Mouse (Mus musculus) CH12.LX (cell line): ENCODE data around the gene D11Wsu47e. TPM values are rescaled to one million over a fixed set of nuclear protein-coding genes. Genes with fewer than 3 reads are reported as not detected.

ENCODE experiments used
- DNase-seq: peaks from one replicate; pipeline ENCODE4 v3.0.0-alpha.2; 2013; ENCODE audit errors: extremely low read depth
- H3K27ac ChIP-seq: 2 replicates; pipeline ENCODE4 v1.5.1; 2012; ENCODE audit warnings: low read depth, mild to moderate bottlenecking, control low read depth, moderate library complexity; ENCODE audit not compliant: insufficient read depth
- H3K27me3 ChIP-seq: replicated peaks from 2 replicates; pipeline ENCODE3; 2012; ENCODE audit warnings: inconsistent platforms
- H3K36me3 ChIP-seq, 2 experiments: replicated peaks in 1 of 2; 2 replicates each; pipeline versions ENCODE3 to v1.6.1; 2012; ENCODE audit warnings: inconsistent platforms in 1 of 2, low read length in 1 of 2, mild to moderate bottlenecking in 1 of 2, mixed read lengths in 1 of 2, moderate library complexity in 1 of 2; ENCODE audit not compliant: control insufficient read depth in 1 of 2, insufficient read depth in 1 of 2
- H3K4me1 ChIP-seq, 2 experiments: 2 replicates each; pipeline ENCODE4 v1.6.1; 2012; ENCODE audit warnings: inconsistent platforms in 1 of 2, moderate library complexity in 1 of 2; ENCODE audit not compliant: insufficient read depth in 2 of 2, control insufficient read depth in 1 of 2
- H3K4me2 ChIP-seq: 2 replicates; pipeline ENCODE4 v1.6.1; 2012; ENCODE audit warnings: low read depth, mild to moderate bottlenecking, control low read depth; ENCODE audit not compliant: poor library complexity, insufficient read depth, severe bottlenecking
- H3K4me3 ChIP-seq, 3 experiments: fragments of 150-350 bp in 1 of 3; sonication (generic) in 1 of 3; replicated peaks in 1 of 3; 2 replicates each; pipeline versions ENCODE3 to v1.5.1; 2011 to 2012; ENCODE audit warnings: low read depth in 2 of 3, low read length in 2 of 3, mild to moderate bottlenecking in 2 of 3, moderate library complexity in 2 of 3, control low read depth in 1 of 3, improper control_type of control experiment in 1 of 3, inconsistent platforms in 1 of 3, mixed read lengths in 1 of 3; ENCODE audit not compliant: poor library complexity in 1 of 3
- H3K79me2 ChIP-seq: replicated peaks from 2 replicates; pipeline ENCODE4 v1.6.1; 2012; ENCODE audit warnings: mild to moderate bottlenecking, moderate library complexity; ENCODE audit not compliant: control insufficient read depth, poor library complexity, insufficient read depth, severe bottlenecking; ENCODE audit errors: extremely low read depth
- H3K9ac ChIP-seq: 2 replicates; pipeline ENCODE4 v1.6.1; 2012; ENCODE audit warnings: low read depth, mild to moderate bottlenecking, control low read depth, moderate library complexity; ENCODE audit not compliant: insufficient read depth
- H3K9me3 ChIP-seq: replicated peaks from 2 replicates; pipeline ENCODE3; 2012; ENCODE audit warnings: low read length, inconsistent platforms, mixed read lengths
- BHLHE40 ChIP-seq: IDR thresholded peaks from 2 replicates; pipeline ENCODE4 v1.6.1; 2011; ENCODE audit warnings: mild to moderate bottlenecking, low read depth, low read length, improper control_type of control experiment
- CHD1 ChIP-seq: IDR thresholded peaks from 2 replicates; pipeline ENCODE4 v1.6.1; 2012; ENCODE audit warnings: low read depth, low read length, improper control_type of control experiment, inconsistent platforms
- CHD2 ChIP-seq: IDR thresholded peaks from 2 replicates; pipeline ENCODE4 v1.6.1; 2011; ENCODE audit warnings: low read length, improper control_type of control experiment
- CTCF ChIP-seq, 2 experiments: IDR thresholded peaks in 1 of 2; conservative IDR thresholded peaks in 1 of 2; 2 replicates each; pipeline ENCODE4 v1.5.1; 2011 to 2012; ENCODE audit warnings: low read depth in 2 of 2, low read length in 2 of 2, improper control_type of control experiment in 1 of 2, inconsistent platforms in 1 of 2, mild to moderate bottlenecking in 1 of 2, moderate library complexity in 1 of 2
- E2F4 ChIP-seq: IDR thresholded peaks from 2 replicates; pipeline ENCODE4 v1.6.1; 2011; ENCODE audit warnings: low read depth, low read length, improper control_type of control experiment; ENCODE audit not compliant: insufficient replicate concordance
- ELF1 ChIP-seq: IDR thresholded peaks from 2 replicates; pipeline ENCODE4 v1.6.1; 2014; ENCODE audit warnings: low read depth, mild to moderate bottlenecking, inconsistent platforms, low read length, improper control_type of control experiment
- EP300 ChIP-seq: IDR thresholded peaks from 2 replicates; pipeline ENCODE4 v1.6.1; 2011; ENCODE audit warnings: low read length, improper control_type of control experiment
- ETS1 ChIP-seq: conservative IDR thresholded peaks from 2 replicates; pipeline ENCODE4 v1.6.1; 2012; ENCODE audit warnings: low read depth, mild to moderate bottlenecking, inconsistent platforms, low read length, improper control_type of control experiment, moderate library complexity
- GABPA ChIP-seq: IDR thresholded peaks from 2 replicates; pipeline ENCODE4 v1.6.1; 2012; ENCODE audit warnings: low read depth, low read length, improper control_type of control experiment, inconsistent platforms; ENCODE audit not compliant: insufficient replicate concordance
- HCFC1 ChIP-seq: IDR thresholded peaks from 2 replicates; pipeline ENCODE4 v1.6.1; 2012; ENCODE audit warnings: low read depth, mild to moderate bottlenecking, inconsistent platforms, low read length, improper control_type of control experiment
- IRF4 ChIP-seq: IDR thresholded peaks from 2 replicates; pipeline ENCODE4 v1.6.1; 2014; ENCODE audit warnings: low read depth, mild to moderate bottlenecking, inconsistent platforms, low read length, improper control_type of control experiment
- JUN ChIP-seq: IDR thresholded peaks from 2 replicates; pipeline ENCODE4 v1.6.1; 2011; ENCODE audit warnings: low read depth, mild to moderate bottlenecking, low read length, improper control_type of control experiment, moderate library complexity; ENCODE audit not compliant: insufficient read depth
- JUND ChIP-seq: conservative IDR thresholded peaks from 2 replicates; pipeline ENCODE4 v1.6.1; 2011; ENCODE audit warnings: low read depth, low read length, improper control_type of control experiment
- MAFK ChIP-seq: IDR thresholded peaks from 2 replicates; pipeline ENCODE4 v1.6.1; 2011; ENCODE audit warnings: low read length, improper control_type of control experiment; ENCODE audit not compliant: insufficient replicate concordance
- MEF2A ChIP-seq: IDR thresholded peaks from 2 replicates; pipeline ENCODE4 v1.6.1; 2014; ENCODE audit warnings: low read depth, mild to moderate bottlenecking, inconsistent platforms, low read length, improper control_type of control experiment, borderline replicate concordance
- MYC ChIP-seq: IDR thresholded peaks from 2 replicates; pipeline ENCODE4 v1.6.1; 2011; ENCODE audit warnings: low read depth, mild to moderate bottlenecking, improper control_type of control experiment, low read length
- NRF1 ChIP-seq: IDR thresholded peaks from 2 replicates; pipeline ENCODE4 v1.6.1; 2014; ENCODE audit warnings: low read depth, mild to moderate bottlenecking, inconsistent platforms, low read length, improper control_type of control experiment, moderate library complexity
- POLR2AphosphoS2 ChIP-seq: IDR thresholded peaks from 2 replicates; pipeline ENCODE4 v1.6.1; 2011; ENCODE audit warnings: low read depth, low read length, improper control_type of control experiment
- RAD21 ChIP-seq: IDR thresholded peaks from 2 replicates; pipeline ENCODE4 v1.6.1; 2011; ENCODE audit warnings: low read depth, mild to moderate bottlenecking, low read length, improper control_type of control experiment, moderate library complexity
- RCOR1 ChIP-seq: conservative IDR thresholded peaks from 2 replicates; pipeline ENCODE4 v1.6.1; 2012; ENCODE audit warnings: low read depth, mild to moderate bottlenecking, inconsistent platforms, low read length, improper control_type of control experiment
- SIN3A ChIP-seq: IDR thresholded peaks from 2 replicates; pipeline ENCODE4 v1.6.1; 2012; ENCODE audit warnings: low read length, improper control_type of control experiment, inconsistent platforms
- TBP ChIP-seq: conservative IDR thresholded peaks from 2 replicates; pipeline ENCODE4 v1.6.1; 2011; ENCODE audit warnings: low read depth, low read length, improper control_type of control experiment
- TCF12 ChIP-seq: IDR thresholded peaks from 2 replicates; pipeline ENCODE4 v1.6.1; 2014; ENCODE audit warnings: low read depth, mild to moderate bottlenecking, inconsistent platforms, low read length, improper control_type of control experiment
- USF1 ChIP-seq: IDR thresholded peaks from 2 replicates; pipeline ENCODE4 v1.6.1; 2014; ENCODE audit warnings: low read depth, mild to moderate bottlenecking, inconsistent platforms, low read length, improper control_type of control experiment
- ZKSCAN1 ChIP-seq: IDR thresholded peaks from 2 replicates; pipeline ENCODE4 v1.6.1; 2012; ENCODE audit warnings: low read depth, inconsistent platforms, low read length, improper control_type of control experiment, borderline replicate concordance
- ZMIZ1 ChIP-seq: IDR thresholded peaks from 2 replicates; pipeline ENCODE4 v1.6.1; 2012; ENCODE audit warnings: low read depth, mild to moderate bottlenecking, inconsistent platforms, low read length, improper control_type of control experiment
- ZNF384 ChIP-seq: IDR thresholded peaks from 2 replicates; pipeline ENCODE4 v1.6.1; 2012; ENCODE audit warnings: low read depth, low read length, improper control_type of control experiment, inconsistent platforms
- dilution Hi-C: fragments of 300-500 bp; cut with MboI; formaldehyde crosslinking; loops from 2 replicates; pipeline ENCODE4 v1.14.3; 2020; ENCODE audit warnings: low sequenced_read_pairs; ENCODE audit not compliant: extremely low pct_unique_long_range_greater_than_20kb, extremely low pct_ligation_motif_present
- in situ Hi-C: fragments of 300-500 bp; cut with MboI; formaldehyde crosslinking; loops from 3 replicates; pipeline ENCODE4 v1.14.3; 2019; ENCODE audit warnings: low sequenced_read_pairs, low pct_ligation_motif_present, low pct_unique_long_range_greater_than_20kb, mixed read lengths
- polyA plus RNA-seq: library from polyadenylated mRNA; unstranded; fragments of >175 nt; gene quantifications from 2 replicates; pipeline ENCODE4 v1.2.1, GENCODE M21; 2012; ENCODE audit warnings: low read depth; ENCODE audit not compliant: insufficient read length
- total RNA-seq, 2 experiments: library from RNA; depleted of rRNA; stranded (reverse); fragments of 300-350 nt in 1 of 2; fragments of >200 nt in 1 of 2; gene quantifications; 2 replicates each; pipeline ENCODE4 v1.2.3; 2012 to 2014

The D11Wsu47e gene
- total and polyA plus RNA-seq, 3 experiments, result 25.1 to 29.6 (median 26.2) TPM

DNA sequence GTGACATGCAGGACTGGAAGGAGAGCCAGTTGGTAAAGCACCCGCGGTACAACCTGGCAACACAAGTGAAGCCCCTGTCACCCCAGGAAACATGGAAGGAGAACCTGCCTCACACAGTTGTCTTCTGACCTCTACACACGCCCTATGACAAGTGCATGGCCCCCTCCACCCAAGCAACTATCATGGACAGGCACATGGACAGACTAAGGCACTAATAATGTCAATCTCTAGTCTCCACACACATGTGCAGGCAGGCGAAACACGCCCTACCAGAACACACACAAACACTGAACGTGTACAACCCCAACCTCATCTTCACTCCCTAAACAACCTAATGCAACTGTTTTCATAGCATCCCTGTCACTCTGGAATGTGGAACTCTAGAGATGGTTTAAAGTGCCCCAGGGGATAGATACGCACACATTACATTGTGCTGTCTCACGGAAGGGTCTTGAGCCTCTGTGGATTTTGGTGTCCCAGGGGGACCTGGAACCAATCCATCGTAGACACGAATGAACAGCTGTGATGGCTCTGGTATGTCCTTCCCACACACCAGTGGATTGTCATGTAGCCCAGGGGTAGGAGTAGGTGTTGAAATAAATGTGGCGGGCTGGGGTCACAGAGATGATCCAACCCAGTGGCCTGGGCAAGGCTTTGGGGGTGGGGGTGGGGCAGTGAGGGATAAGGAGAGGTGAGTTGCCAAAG lies 52.8 kb downstream of the D11Wsu47e start:
- Histone ChIP-seq H3K9ac (no peak overlapping the region), H3K36me3 (peaks cover 0 to 19% of the 10 kb centered on the region in 2 experiments), H3K4me1 (peaks cover 3 to 29% of the 10 kb centered on the region in 2 experiments; a peak in 3 of 4 replicates), H3K4me2 (no peak overlapping the region), H3K4me3 (no peak overlapping the region), H3K27ac (no peak overlapping the region), H3K27me3 (no peaks in the 10 kb centered on the region), H3K9me3 (peaks cover 11% of the 10 kb centered on the region), H3K79me2 (no peaks in the 10 kb centered on the region)
- DNase-seq, result no peak
- in situ Hi-C loops (no loop called here), dilution Hi-C loops (no loop called here)
- TF ChIP-seq IRF4 (no peak), ZNF384 (no peak), E2F4 (no peak), JUN (no peak), RCOR1 (no peak), CHD1 (no peak), MYC (no peak), BHLHE40 (no peak), EP300 (no peak), USF1 (no peak), RAD21 (no peak), HCFC1 (no peak), NRF1 (no peak), ZMIZ1 (no peak), CHD2 (no peak), JUND (no peak)

DNA sequence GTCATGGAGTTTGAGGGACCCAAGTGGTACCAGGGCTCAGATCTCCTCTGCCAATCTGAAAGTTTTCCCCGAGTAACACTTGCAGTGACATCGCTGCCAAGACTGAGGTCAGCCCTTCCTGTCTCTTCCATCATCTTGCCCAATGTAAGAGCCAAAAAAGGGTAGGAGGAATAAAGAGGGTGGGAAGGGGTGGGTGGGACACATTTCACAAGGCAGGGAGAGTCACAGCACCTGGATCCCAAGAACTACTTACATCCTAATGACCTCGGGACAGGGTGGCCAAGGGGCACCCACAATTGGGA lies 53.3 kb downstream of the D11Wsu47e start:
- no peaks in the 10 kb centered on the region for H3K27me3 ChIP-seq
- TF ChIP-seq EP300 (no peak), TCF12 (no peak), GABPA (no peak), RAD21 (no peak), ETS1 (no peak), SIN3A (no peak), MAFK (no peak), ZKSCAN1 (no peak), ELF1 (no peak), TBP (no peak), CTCF (conservative IDR thresholded peaks at IDR 0.05 in 1 of 2, IDR thresholded peaks at IDR 0.05 in 1 of 2; ENCODE audit: low read depth in 2 of 2, low read length in 2 of 2) (no peak), ZMIZ1 (no peak), RCOR1 (no peak), MEF2A (no peak), IRF4 (no peak), CHD2 (no peak), BHLHE40 (no peak), POLR2AphosphoS2 (no peak)
- TF ChIP-seq, all 38 proteins: peak for 0
- Histone ChIP-seq H3K27ac (no peak overlapping the region), H3K4me3 (no peak overlapping the region), H3K4me1 (peaks cover 3 to 26% of the 10 kb centered on the region in 2 experiments; a peak in 3 of 4 replicates), H3K79me2 (no peaks in the 10 kb centered on the region), H3K4me2 (no peak overlapping the region), H3K9me3 (peaks cover 11% of the 10 kb centered on the region), H3K36me3 (peaks cover 0 to 21% of the 10 kb centered on the region in 2 experiments), H3K9ac (no peak overlapping the region)
- dilution Hi-C loops (no loop called here), in situ Hi-C loops (no loop called here)
- no peak for DNase-seq
